Mouse (Mus musculus): ENCODE measurements at regions not wholly inside any gene's neighbourhood (a gene's known extent, or its start where the extent isn't known, plus 50 kb on each side); places are given as distances from the start of the nearest gene placed in this dataset.

DNA sequence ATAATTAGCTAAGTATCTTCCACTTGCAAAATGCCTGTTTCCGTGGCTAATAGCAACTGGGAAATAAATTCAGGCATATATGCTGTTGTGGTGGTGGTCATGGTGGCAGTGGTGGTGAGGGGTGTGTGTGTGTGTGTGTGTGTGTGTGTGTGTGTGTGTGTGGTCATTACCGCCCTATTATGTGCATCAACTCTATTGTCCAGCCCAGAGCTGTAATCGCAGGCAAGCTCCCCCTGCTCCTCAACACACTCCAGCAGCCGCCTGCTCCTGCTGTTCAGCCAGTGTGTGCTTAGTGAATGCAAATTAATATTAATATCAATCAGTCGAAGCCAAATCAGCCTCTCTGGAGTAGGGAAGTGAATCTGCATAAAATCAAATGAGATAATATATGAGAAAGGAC, 152.9 kb upstream of the Zic3 start:
- DNase-seq (ENCODE audit: extremely low spot score in 1 of 2, low spot score in 2 of 2): no peak
- intact Hi-C loops (cut with DNase I): no loop called here

DNA sequence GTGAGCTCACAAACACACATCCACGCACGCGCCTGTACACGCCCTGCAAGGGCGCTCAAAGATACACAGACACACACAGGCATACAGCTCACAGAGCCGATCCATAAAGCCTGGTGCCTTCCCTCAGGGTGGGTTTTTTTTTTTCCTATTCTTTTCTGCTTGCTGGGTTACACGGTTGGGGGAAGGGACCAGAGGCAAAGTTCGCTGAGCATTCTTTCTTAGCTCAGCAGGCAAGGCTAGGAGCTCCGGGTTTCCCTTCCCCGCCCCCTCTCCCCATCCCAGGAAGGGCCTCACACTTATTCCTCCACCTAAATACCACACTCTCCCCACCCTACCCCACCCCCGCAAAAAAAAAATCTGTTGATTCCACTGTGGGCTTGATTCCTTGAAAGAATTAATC, 105.8 kb upstream of the Zic3 start:
- intact Hi-C loops (cut with DNase I): no loop called here

DNA sequence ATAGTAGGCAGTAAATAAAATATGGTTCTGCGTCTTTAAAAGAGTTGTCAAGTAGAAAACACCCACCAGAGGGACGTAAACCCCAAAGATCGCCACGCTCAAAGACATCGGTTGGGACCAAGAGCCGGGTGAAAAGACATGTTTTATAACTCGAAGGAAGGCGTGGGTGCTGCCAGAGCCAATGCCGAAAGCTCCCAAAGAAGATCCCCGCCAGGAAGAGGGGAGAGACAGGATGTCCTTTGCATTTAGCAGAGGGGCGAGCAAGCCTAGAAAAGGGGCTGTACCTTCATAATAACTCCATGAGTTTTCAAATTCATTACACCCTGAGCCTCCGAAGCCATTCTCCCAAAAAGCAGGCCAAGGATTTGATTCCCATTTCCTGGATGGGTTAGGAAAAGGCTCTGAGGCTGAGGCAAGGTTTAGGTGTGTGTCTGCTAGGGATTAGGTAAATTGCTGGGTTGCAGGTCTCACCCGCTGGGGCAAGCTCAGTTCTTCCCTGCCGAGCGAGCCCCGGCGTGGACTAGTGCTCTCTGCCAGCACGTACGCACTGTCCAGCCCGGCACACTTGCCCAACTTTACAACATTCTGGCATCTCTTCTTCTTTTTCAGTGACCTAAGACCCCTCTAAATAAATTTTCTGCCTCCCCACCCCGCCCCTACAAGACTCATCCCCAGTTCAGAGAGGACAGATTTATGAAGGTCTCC, 104.9 kb upstream of the Zic3 start:
- intact Hi-C loops (cut with DNase I): no loop called here
- DNase-seq (ENCODE audit: extremely low spot score in 1 of 2, low spot score in 2 of 2): no peak

More for the DNA sequence above, 105.8 kb upstream of the Zic3 start:
- DNase-seq (ENCODE audit: extremely low spot score in 1 of 2, low spot score in 2 of 2): no peak

DNA sequence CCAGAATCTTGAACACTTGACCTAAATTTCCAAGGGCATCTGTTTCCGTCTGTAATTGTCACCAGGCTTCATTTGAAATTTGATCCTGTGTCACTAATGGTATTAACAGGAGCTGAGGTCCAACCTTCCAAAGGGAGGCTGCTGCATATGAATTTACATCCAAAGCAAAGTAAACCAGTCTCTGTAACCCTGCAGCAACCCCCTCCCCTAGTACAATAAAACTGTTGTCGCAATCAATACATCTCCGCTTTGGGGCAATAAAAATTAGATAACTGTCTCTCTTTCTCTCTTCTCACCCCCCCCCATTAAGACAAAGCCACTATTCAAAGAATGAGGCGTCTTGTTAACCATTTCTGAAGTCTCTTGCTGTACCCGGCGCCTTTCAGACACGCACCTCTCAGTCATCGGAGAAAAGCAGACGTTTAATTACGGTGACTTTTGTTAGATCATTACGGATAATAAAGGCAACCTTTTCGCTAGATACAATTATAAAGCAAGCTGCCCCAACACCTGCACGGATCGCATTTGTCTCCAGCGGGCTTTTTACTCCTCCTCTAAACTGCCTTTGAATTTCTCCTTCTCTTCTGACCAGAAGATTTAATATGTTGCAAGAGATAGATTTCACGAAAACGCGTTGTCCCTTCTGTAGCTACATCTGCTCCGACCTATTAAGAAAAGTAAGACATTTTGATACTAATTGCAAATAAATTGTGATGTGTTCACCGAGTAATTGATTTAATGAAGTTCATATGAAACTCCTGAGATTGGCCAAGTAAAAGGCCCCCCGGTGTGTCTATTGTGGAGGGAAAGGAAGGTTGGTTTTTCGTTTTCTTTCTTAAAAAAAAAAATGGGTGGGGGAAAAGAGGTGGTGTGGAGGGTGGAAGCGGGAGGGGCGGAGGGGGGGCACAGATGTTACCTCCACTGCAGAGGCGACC, 104.1 kb upstream of the Zic3 start:
- intact Hi-C loops (cut with DNase I): no loop called here
- no peak for DNase-seq (ENCODE audit: extremely low spot score in 1 of 2, low spot score in 2 of 2)

DNA sequence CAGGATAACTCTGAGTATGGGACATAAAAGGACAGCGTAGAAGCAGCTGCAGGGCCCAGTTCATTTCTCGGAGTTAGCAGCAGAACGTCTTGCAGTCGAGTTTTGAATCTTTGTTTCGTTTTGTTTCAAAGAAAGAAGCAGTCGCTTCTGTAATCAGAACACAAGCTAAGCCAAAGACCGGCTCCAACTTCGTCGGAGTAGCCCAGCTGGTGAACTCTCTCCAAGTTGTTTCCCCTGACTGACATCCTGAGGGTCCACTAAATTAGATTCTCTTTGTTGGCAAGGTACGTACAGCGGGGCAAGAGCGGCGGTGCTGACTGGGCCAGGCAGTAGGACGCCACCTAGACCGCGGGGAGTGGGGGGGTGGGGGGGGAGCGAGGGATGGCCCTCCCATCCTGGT, 102.6 kb upstream of the Zic3 start:
- DNase-seq (ENCODE audit: extremely low spot score in 1 of 2, low spot score in 2 of 2): no peak
- intact Hi-C loops (cut with DNase I): loop anchor here (5.0 to 10.0 kb wide), 2 partner anchors 102 to 455 kb away; partner anchors contain the start of gene Zic3

DNA sequence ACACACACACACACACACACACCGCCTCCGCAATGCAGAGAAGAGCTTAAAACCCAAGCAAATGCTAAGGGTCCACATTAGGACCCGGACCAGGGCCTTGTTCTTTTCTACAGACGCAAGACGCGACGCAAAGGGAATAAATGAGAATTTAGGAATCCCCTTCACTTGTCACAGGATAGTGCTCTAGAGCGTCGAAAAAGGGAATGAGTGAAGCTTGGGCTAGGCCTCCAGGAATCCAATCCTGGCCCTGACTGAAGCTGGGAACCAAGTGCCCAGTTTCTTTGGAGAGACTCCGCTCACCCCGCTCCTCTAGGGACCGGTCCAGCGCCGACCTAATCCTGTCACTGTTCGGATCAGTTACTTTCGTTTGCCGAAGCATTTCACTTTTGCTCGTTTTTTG, 102.1 kb upstream of the Zic3 start:
- no peak for DNase-seq (ENCODE audit: extremely low spot score in 1 of 2, low spot score in 2 of 2)
- intact Hi-C loops (cut with DNase I): loop anchor here (5.0 to 10.0 kb wide), 2 partner anchors 102 to 454 kb away; partner anchors contain the start of gene Zic3

DNA sequence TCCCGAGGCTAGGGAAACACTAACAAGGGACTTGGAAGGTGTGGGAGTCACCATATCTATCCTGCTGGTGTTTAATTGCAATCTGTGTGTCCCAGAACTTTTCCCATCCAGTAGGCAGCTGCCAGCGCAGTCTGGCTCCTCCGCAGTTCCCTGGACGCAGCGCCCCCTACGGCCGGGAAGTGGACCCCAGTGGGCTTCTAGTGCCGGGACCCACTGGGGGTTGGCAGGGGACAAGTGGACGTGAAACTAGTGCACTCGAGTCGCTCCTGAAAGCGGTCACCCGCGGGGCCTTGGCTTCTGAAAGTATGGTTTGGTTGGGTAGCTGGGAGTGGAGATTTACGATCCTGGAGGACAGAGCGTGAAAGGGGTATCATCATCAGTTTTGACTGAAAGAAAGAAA, 101.2 kb upstream of the Zic3 start:
- DNase-seq (ENCODE audit: extremely low spot score in 1 of 2, low spot score in 2 of 2): peak in 1 of 2 experiments; percentile 56
- intact Hi-C loops (cut with DNase I): loop anchor here (5.0 to 10.0 kb wide), 2 partner anchors 101 to 454 kb away; partner anchors contain the start of gene Zic3

DNA sequence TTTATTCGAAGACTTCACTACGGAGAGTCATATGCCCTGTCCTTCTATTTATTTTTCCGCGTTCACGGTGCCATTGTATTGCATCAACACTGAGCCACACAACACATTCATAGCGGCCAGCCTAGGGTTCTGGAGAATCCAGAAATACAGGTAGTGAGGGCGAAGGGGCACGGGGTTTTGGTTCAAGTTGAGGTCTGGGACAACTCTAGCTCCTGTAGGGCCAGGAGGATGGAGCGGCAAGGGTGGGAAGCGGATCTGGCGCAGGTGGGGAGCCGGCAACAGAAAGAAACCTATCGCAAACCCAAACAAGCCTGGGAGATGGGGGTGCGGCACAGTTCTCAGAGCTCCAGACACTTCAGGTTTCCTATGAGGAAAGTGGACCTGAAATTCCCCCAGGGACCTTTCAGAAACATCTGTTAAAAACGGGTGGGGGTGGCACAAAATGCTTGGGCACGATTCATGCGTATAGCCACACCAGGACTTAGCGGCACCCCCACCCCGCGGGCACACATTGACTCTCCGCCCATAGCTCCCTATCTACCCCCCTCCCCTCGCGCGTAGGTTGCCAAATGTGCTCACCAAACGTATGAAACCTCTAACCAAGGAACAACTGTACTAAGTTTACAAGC, 100.6 kb upstream of the Zic3 start:
- DNase-seq (ENCODE audit: extremely low spot score in 1 of 2, low spot score in 2 of 2): no peak
- intact Hi-C loops (cut with DNase I): loop anchor here (5.0 to 10.0 kb wide), 2 partner anchors 100 to 453 kb away; partner anchors contain the start of gene Zic3

DNA sequence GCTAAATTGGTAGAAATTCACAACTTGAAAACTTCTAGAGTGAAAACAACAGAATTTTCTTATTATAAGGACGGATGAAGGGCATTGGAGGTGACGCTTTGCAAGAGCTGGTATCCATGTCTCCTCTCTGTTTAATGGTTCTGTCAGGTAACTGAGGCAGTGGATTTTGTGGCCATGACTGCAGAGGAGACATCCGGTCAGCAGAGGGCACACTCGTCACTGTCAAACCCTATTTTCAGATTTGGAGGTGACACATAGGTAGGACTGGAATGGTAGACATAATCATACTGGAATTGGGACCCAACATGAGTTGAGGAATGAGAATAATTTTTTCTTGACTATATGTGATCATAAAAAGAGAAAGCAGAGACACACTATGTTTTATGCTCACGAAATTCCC, 98.7 kb upstream of the Zic3 start:
- DNase-seq (ENCODE audit: extremely low spot score in 1 of 2, low spot score in 2 of 2): no peak
- intact Hi-C loops (cut with DNase I): loop anchor here (5.0 to 10.0 kb wide), 2 partner anchors 98 to 451 kb away; partner anchors contain the start of gene Zic3

DNA sequence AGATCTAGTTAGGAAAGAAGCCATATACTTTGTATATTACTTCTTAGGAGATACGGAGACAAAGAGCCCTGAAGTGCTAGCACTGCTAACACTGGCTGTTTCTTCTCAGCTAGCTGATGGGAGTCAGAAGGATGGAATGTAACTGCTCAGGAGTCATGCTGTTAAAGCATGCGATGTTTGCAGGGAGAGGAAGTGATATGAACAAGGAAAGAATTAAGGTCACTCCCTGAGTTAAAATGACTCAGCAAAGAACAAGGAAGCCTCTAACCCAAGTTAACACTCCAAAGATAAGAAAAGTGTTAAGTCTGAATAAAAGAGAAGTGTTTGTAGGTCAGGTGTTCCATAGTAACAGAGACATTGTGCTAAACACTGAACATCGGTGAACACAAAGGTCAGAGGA, 86.9 kb upstream of the Zic3 start:
- DNase-seq (ENCODE audit: extremely low spot score in 1 of 2, low spot score in 2 of 2): no peak
- intact Hi-C loops (cut with DNase I): no loop called here

DNA sequence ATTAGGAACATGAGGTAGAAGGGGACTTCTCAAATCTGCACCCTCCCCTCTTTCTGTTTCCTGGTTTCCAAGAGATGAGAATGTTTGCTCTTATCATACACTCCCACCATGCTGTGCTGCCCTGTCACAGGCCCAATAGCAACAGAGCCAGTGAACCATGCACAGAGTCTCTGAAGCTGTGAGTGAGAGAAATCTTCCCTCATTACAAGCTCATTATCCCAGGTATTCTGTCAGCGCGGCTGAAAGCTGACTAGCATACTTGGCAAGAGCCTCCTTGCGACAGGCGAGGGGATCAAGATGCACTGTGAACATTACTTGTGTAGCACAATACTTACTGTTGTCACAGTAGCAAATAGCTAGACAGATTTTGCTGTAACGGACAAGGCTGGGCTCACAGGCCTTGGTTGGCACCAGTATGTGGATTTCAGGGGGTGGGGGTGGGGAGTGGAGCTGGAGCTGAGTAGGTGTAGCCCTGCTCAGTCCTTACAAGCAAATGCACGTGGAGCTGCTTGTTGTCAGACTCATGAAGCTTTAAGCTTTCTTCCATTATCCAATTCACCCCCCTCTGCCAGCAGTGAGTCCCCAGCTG, 84.2 kb upstream of the Zic3 start:
- DNase-seq (ENCODE audit: extremely low spot score in 1 of 2, low spot score in 2 of 2): no peak
- intact Hi-C loops (cut with DNase I): no loop called here

DNA sequence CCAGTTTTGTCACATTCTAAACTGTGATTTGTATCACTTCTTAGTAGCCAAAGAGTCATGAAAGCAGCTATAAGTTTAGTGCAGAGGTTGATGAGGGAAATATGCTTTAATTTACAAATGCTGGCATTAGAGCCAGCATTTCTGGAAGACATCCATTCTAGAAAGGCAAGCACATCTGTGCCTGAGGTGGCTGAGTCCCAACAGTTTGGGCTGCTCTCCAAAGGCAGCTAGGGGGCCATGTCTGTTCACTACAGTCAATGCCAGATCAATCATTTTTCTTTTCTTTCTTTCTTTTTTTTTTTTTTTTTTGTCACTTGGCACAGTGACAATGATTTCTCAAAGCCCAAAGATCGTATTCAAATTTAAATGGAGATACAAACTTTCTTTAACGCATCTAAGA, 71.6 kb upstream of the Zic3 start:
- DNase-seq (ENCODE audit: extremely low spot score in 1 of 2, low spot score in 2 of 2): no peak
- intact Hi-C loops (cut with DNase I): no loop called here

DNA sequence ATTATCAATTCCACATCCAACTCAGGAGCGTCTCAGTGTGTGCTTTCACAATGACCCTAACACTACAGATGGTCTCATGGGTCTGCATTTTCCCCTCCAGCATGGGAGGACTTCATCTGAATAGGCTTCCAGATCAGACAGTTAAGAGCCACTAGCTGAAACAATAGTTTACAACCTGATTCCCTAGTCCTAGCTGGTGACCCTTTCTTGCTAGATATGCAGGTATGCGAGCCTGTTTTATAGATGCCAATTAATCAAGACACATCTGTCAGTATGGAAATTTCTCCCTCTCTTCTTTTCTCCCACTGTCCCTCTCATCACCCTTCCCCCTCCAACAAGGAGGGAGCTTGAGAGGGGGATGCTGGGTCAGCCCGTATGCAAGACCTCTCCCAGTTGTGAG, 71.2 kb upstream of the Zic3 start:
- intact Hi-C loops (cut with DNase I): no loop called here
- DNase-seq (ENCODE audit: extremely low spot score in 1 of 2, low spot score in 2 of 2): no peak

DNA sequence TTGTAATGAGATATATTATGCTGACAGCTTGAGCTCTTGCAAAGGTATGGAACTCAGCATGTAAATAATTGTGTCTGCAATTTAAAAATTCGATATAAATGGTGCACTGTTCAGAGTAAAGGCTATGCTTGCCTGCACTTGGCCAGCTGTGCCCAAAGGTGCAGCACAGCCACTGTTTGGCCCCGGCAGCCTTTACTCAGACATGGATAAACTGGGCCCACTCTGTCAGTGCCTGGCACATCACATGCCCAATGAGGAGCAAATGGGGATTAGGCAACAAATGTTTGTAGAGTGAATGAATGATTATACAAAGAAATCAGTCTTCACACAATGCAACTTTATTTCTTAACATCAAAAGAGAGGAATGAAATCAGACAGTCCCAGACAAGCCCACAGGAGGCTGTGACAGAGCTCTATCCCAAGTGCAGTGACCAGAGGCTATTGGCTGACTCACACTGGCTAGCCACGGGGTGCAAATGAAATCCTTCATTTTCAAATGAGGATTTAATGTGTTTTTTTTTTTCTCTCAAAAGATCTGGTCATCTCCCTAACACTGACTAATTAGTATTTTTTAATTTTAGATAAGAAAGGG, 67.8 kb upstream of the Zic3 start:
- no peak for DNase-seq (ENCODE audit: extremely low spot score in 1 of 2, low spot score in 2 of 2)
- intact Hi-C loops (cut with DNase I): no loop called here
